Mouse (Mus musculus): ENCODE results near the gene Wfdc15b. TPM values are rescaled to one million over a fixed set of nuclear protein-coding genes. Genes with fewer than 3 reads are reported as not detected.

Wfdc15b gene
- polyA plus RNA-seq, 1 experiment from 2014 or later, result not detected

DNA sequence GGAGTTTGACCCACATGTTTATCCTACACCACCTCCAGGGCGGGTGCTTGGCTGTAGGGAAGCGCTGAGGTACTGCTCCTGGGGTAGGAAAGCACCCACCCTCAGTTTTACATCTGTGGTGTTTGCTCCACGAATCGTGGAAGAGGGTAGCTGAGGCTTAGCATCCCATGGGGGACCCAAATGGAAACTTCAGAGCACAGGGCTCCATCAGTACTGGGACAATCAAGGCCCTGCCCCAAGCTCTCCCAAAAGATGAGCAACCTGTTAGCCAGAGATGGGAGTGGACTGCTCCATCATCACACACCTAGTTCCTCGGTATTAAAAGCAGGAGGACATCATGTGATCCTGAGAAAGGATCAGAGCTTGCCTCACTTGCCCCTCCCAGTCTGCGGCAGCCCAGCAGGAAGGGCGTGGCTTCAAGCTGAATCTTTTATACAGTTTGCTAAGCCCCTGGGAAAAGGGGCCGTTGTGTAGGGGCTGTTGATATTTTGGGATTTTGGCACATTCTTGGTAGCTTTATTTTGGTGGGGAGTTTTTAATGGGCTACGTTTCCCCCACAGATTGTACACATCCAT is 37.2 kb downstream of the Wfdc15b start:
- no peaks in the 10 kb centered on the region for H3K9me3 ChIP-seq (replicated peaks; ENCODE audit: control insufficient read depth, low read length)
- WGBS (ENCODE audit: insufficient replicate concordance), result 38% methylated on average over 9 of the region's 9 CpGs
- no peaks in the 10 kb centered on the region for H3K4me1 ChIP-seq (ENCODE audit: control insufficient read depth, insufficient read depth, low read length)
- H3K4me3 ChIP-seq (ENCODE audit: low read depth, low read length), result no peak overlapping the region
- no peak for ATAC-seq (replicated peaks; ENCODE audit: insufficient number of reproducible peaks, low FRiP score, low TSS enrichment)
- H3K27me3 ChIP-seq (ENCODE audit: control insufficient read depth, insufficient read depth, low read length), result peaks cover 2% of the 10 kb centered on the region; the same call in 1 of the 2 replicates
- no peak overlapping the region for H3K27ac ChIP-seq (ENCODE audit: low read depth, low read length)
- H3K36me3 ChIP-seq (ENCODE audit: control insufficient read depth, insufficient read depth, low read length), result no peaks in the 10 kb centered on the region
- no peak overlapping the region for H3K9ac ChIP-seq (ENCODE audit: low read depth, low read length)
- no peak overlapping the region for H3K4me2 ChIP-seq

DNA sequence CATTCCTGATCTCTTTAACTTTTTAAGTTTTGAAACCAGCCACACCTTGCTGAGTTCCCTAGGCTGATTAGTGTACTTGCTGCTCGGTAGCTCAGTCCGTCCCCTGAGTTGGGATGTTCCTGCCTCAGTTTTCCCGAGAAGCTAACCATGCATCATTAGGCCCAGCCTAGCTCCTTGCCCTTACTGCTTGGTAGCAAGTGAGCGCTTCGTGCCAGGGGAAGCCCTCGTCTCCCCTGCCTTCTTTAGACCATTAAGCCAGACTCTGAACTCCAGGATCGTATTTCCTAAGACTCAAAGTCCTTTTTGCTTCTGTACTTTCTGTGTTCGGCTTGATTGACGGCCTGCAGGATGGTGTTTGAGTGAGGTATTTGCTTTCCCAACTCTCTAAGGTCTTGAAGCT is 38.1 kb downstream of the Wfdc15b start:
- Histone ChIP-seq H3K9ac (ENCODE audit: low read depth, low read length) (no peak overlapping the region), H3K4me2 (no peak overlapping the region), H3K4me1 (ENCODE audit: control insufficient read depth, insufficient read depth, low read length) (no peaks in the 10 kb centered on the region), H3K36me3 (ENCODE audit: control insufficient read depth, insufficient read depth, low read length) (no peaks in the 10 kb centered on the region), H3K4me3 (ENCODE audit: low read depth, low read length) (no peak overlapping the region), H3K27me3 (ENCODE audit: control insufficient read depth, insufficient read depth, low read length) (peaks cover 2% of the 10 kb centered on the region; the same call in 1 of the 2 replicates), H3K9me3 (replicated peaks; ENCODE audit: control insufficient read depth, low read length) (no peaks in the 10 kb centered on the region), H3K27ac (ENCODE audit: low read depth, low read length) (no peak overlapping the region)
- 70% methylated on average over 9 of the region's 9 CpGs for WGBS (ENCODE audit: insufficient replicate concordance)
- ATAC-seq (replicated peaks; ENCODE audit: insufficient number of reproducible peaks, low FRiP score, low TSS enrichment), result no peak

DNA sequence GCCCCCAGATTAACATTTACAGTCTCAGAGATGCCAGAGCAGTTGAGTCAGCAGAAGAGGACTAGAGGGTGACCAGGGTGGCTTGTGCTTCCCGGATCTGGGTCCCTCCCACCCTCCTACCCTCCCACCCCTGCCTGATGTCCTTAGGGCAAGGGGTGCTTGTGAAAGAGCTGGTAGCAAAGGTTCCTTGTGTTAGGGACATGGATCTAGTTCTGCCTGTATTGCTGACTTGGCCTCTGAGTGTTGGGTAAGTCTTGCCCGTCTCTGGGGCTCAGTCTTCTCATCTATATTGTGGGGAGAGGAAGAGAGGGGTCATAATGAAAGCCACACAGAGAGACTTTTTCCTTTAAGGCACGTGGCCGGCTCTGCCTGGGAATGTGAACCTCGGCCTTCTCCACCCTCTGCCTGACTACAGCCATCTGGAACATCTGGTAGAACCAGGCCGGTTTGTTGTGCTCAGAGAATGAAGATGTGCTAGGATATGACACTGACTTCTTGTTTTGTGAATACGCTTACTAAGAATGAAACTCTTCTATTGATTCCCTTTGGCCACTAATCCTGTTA is 38.7 kb downstream of the Wfdc15b start, which contains the start of gene Wfdc5:
Wfdc5 (minus strand) TSS at position 51 of the 564 bp plus-strand sequence.
- WGBS (ENCODE audit: insufficient replicate concordance), result 74% methylated on average over 7 of the region's 7 CpGs
- H3K27ac ChIP-seq (ENCODE audit: low read depth, low read length), result no peak within 1 kb of the TSS
- H3K4me2 ChIP-seq, result no peak within 1 kb of the TSS
- no peaks in the 10 kb centered on the region for H3K9me3 ChIP-seq (replicated peaks; ENCODE audit: control insufficient read depth, low read length)
- no peak for ATAC-seq (replicated peaks; ENCODE audit: insufficient number of reproducible peaks, low FRiP score, low TSS enrichment)
- H3K4me3 ChIP-seq (ENCODE audit: low read depth, low read length), result no peak within 1 kb of the TSS
- no peaks in the 10 kb centered on the region for H3K4me1 ChIP-seq (ENCODE audit: control insufficient read depth, insufficient read depth, low read length)
- H3K9ac ChIP-seq (ENCODE audit: low read depth, low read length), result no peak within 1 kb of the TSS
- peaks cover 8% of the 10 kb centered on the region; the same call in 1 of the 2 replicates for H3K27me3 ChIP-seq (ENCODE audit: control insufficient read depth, insufficient read depth, low read length)
- H3K36me3 ChIP-seq (ENCODE audit: control insufficient read depth, insufficient read depth, low read length), result no peaks in the 10 kb centered on the region

DNA sequence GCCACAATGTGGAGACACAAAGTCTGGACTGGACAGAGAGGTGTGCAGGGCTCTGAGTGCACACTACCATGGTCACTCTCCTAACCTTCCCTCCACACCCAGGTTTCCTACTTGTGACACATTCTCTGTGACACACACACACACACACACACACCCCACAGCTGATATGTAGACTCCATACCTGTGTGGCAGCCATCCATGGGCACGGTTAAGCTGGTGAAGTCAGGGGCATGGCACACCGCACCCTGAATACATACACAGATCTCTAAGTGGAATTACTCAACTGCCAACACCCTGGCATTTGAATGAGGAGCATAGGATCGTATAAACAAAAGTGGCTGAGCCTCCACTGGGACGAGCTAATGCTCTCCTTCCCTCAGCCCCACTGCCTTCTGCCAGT is 40.7 kb downstream of the Wfdc15b start:
- H3K9ac ChIP-seq (ENCODE audit: low read depth, low read length), result no peak overlapping the region
- H3K4me2 ChIP-seq, result no peak overlapping the region
- peaks cover 12% of the 10 kb centered on the region for H3K27me3 ChIP-seq (ENCODE audit: control insufficient read depth, insufficient read depth, low read length)
- no peak overlapping the region for H3K27ac ChIP-seq (ENCODE audit: low read depth, low read length)
- no peaks in the 10 kb centered on the region for H3K36me3 ChIP-seq (ENCODE audit: control insufficient read depth, insufficient read depth, low read length)
- H3K9me3 ChIP-seq (replicated peaks; ENCODE audit: control insufficient read depth, low read length), result no peaks in the 10 kb centered on the region
- no peak for ATAC-seq (replicated peaks; ENCODE audit: insufficient number of reproducible peaks, low FRiP score, low TSS enrichment)
- no peak overlapping the region for H3K4me3 ChIP-seq (ENCODE audit: low read depth, low read length)
- WGBS (ENCODE audit: insufficient replicate concordance), result 80% methylated on average over 4 of the region's 4 CpGs
- H3K4me1 ChIP-seq (ENCODE audit: control insufficient read depth, insufficient read depth, low read length), result no peaks in the 10 kb centered on the region

DNA sequence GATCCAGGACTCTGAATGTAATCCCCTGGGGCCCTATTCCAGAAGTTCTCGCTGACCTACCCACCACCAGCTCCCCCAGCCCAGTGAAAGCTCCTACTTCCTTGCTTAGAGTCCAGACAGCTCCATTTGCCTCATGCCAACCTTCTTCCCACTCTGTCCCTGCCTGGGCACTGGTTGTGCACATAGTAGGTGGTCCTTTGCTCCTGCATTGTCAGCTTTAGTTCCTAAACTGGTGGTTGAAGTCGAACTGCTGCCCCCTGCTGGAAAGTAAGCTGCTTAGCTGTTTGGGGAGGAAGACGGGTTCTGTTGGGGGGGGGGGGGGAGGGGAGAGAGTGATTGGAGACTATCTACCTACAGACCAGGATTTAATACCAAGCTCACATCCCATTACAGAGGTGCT is 41.3 kb downstream of the Wfdc15b start:
- no peak overlapping the region for H3K27ac ChIP-seq (ENCODE audit: low read depth, low read length)
- no peak overlapping the region for H3K4me3 ChIP-seq (ENCODE audit: low read depth, low read length)
- peaks cover 12% of the 10 kb centered on the region for H3K27me3 ChIP-seq (ENCODE audit: control insufficient read depth, insufficient read depth, low read length)
- no peaks in the 10 kb centered on the region for H3K4me1 ChIP-seq (ENCODE audit: control insufficient read depth, insufficient read depth, low read length)
- no peak for ATAC-seq (replicated peaks; ENCODE audit: insufficient number of reproducible peaks, low FRiP score, low TSS enrichment)
- H3K36me3 ChIP-seq (ENCODE audit: control insufficient read depth, insufficient read depth, low read length), result no peaks in the 10 kb centered on the region
- H3K4me2 ChIP-seq, result no peak overlapping the region
- WGBS (ENCODE audit: insufficient replicate concordance), result 38% methylated on average over 3 of the region's 3 CpGs
- no peaks in the 10 kb centered on the region for H3K9me3 ChIP-seq (replicated peaks; ENCODE audit: control insufficient read depth, low read length)
- H3K9ac ChIP-seq (ENCODE audit: low read depth, low read length), result no peak overlapping the region

DNA sequence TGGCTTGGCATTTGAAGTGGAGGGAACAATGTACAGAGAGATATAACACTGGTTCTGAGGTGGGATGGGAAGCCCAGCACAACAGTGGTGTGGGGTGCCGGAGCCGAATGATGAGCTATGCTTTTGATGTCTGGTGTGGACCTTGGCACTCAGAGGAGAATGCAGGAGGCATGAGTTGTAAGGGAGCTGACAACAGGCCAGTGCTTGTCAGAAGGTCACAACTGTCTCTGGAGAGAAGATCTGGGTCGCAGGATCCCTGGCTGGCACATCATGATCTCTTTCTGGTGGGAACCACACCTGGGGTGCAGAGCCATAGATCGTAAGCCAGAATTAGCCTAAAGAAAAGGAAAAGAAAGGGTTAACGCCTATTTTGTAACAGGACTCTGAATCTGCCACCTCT is 43.6 kb downstream of the Wfdc15b start:
- H3K4me2 ChIP-seq, result no peak overlapping the region
- H3K27me3 ChIP-seq (ENCODE audit: control insufficient read depth, insufficient read depth, low read length), result peaks cover 12% of the 10 kb centered on the region
- no peaks in the 10 kb centered on the region for H3K36me3 ChIP-seq (ENCODE audit: control insufficient read depth, insufficient read depth, low read length)
- no peak overlapping the region for H3K27ac ChIP-seq (ENCODE audit: low read depth, low read length)
- no peaks in the 10 kb centered on the region for H3K4me1 ChIP-seq (ENCODE audit: control insufficient read depth, insufficient read depth, low read length)
- H3K9ac ChIP-seq (ENCODE audit: low read depth, low read length), result no peak overlapping the region
- ATAC-seq (replicated peaks; ENCODE audit: insufficient number of reproducible peaks, low FRiP score, low TSS enrichment), result no peak
- no peaks in the 10 kb centered on the region for H3K9me3 ChIP-seq (replicated peaks; ENCODE audit: control insufficient read depth, low read length)
- 78% methylated on average over 5 of the region's 5 CpGs for whole genome bisulfite sequencing (ENCODE audit: insufficient replicate concordance)
- H3K4me3 ChIP-seq (ENCODE audit: low read depth, low read length), result no peak overlapping the region

DNA sequence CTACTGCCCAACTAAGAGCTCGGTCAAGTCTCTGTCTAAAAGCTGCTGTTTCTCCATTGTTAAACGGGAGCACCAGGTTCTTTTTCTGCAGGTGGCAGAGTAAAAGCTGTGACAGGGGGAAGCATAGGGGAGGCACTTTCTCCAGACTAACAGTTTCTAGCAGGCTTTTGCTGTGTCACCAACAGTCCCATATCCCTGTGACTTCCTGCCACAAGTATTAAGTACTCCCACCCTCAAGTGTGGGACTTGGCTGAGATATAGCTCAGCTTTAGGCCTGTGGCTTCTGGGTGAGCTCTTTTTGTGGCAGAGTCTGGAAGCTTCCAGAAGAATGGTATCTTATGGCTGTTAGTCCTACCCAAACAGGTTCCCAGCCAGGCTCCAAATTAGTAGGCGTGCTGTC is 45.6 kb downstream of the Wfdc15b start:
- H3K9ac ChIP-seq (ENCODE audit: low read depth, low read length), result no peak overlapping the region
- peaks cover 5% of the 10 kb centered on the region for H3K4me1 ChIP-seq (ENCODE audit: control insufficient read depth, insufficient read depth, low read length)
- no peaks in the 10 kb centered on the region for H3K36me3 ChIP-seq (ENCODE audit: control insufficient read depth, insufficient read depth, low read length)
- ATAC-seq (replicated peaks; ENCODE audit: insufficient number of reproducible peaks, low FRiP score, low TSS enrichment), result no peak
- H3K4me3 ChIP-seq (ENCODE audit: low read depth, low read length), result no peak overlapping the region
- H3K4me2 ChIP-seq, result no peak overlapping the region
- H3K9me3 ChIP-seq (replicated peaks; ENCODE audit: control insufficient read depth, low read length), result no peaks in the 10 kb centered on the region
- WGBS (ENCODE audit: insufficient replicate concordance), result 67% methylated on average over 3 of the region's 3 CpGs
- H3K27ac ChIP-seq (ENCODE audit: low read depth, low read length), result no peak overlapping the region
- H3K27me3 ChIP-seq (ENCODE audit: control insufficient read depth, insufficient read depth, low read length), result peaks cover 22% of the 10 kb centered on the region

DNA sequence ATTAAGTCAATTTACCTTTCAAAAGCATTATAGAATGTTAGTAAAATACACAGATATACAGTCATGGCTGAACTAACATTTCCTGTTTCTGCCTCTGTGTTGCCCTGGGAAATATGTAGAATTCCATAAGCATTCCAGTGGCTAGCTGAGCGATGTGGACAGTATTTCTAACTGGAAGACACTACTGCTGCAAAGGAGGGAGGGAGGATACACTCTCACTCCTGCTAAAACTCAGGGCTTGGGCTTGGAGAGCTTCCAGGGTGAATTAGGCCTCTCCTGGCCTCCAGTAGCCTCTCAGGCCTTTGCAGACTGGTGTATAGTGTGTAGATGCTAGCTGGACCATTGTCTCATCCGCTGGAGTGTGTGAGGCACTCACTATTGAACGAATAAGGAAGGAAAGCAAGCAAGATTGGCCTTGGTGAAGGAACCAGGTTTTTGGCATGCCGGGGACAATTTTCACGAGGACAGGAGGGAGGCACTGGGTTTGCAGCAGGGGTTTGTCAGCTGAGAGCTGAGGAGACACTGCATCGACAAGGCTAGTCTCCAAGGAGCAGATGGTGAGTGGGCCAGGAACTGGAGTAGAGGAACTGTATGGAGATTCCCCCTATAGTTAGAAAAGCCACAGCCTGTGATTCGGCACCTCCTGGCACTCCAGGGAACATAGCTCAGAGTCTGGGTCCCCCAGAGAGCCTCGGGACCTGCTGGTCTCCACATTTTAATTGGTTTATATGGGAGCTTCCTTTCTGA is 46.6 kb downstream of the Wfdc15b start:
- no peak for ATAC-seq (replicated peaks; ENCODE audit: insufficient number of reproducible peaks, low FRiP score, low TSS enrichment)
- H3K4me3 ChIP-seq (ENCODE audit: low read depth, low read length), result no peak overlapping the region
- peaks cover 7% of the 10 kb centered on the region for H3K4me1 ChIP-seq (ENCODE audit: control insufficient read depth, insufficient read depth, low read length)
- H3K27ac ChIP-seq (ENCODE audit: low read depth, low read length), result no peak overlapping the region
- peak overlapping the region; percentile 34; the same call in 1 of the 2 replicates for H3K9ac ChIP-seq (ENCODE audit: low read depth, low read length)
- no peaks in the 10 kb centered on the region for H3K9me3 ChIP-seq (replicated peaks; ENCODE audit: control insufficient read depth, low read length)
- no peak overlapping the region for H3K4me2 ChIP-seq
- peaks cover 32% of the 10 kb centered on the region for H3K27me3 ChIP-seq (ENCODE audit: control insufficient read depth, insufficient read depth, low read length)
- H3K36me3 ChIP-seq (ENCODE audit: control insufficient read depth, insufficient read depth, low read length), result no peaks in the 10 kb centered on the region
- 71% methylated on average over 8 of the region's 8 CpGs for WGBS (ENCODE audit: insufficient replicate concordance)

Data from heart, embryonic 11.5 days (tissue).